Mouse (Mus musculus) gastrocnemius, adult 8-10 months (tissue): ENCODE data around the gene Fam19a4. TPM values are rescaled to one million over a fixed set of nuclear protein-coding genes. Genes with fewer than 3 reads are reported as not detected.
"Not testable (repeated sequence)": the region's sequence is repeated elsewhere in the genome, so short reads cannot be mapped to it uniquely, and the experiment has no call there.

ENCODE experiments used
- DNase-seq, 2 experiments: peaks; one replicate each; pipeline ENCODE4 v3.0.0; 2022; ENCODE audit warnings: low spot score in 2 of 2
- total RNA-seq, 4 experiments: library from RNA; stranded (reverse); gene quantifications; 2 replicates each; pipeline ENCODE4 v1.2.4; 2022

The Fam19a4 gene
- total RNA-seq, 4 experiments from 2014 or later: 0.13 to 0.46 (median 0.27) TPM

- no peak for DNase-seq
Observed at GRCm38 (mm10) chr6:96944796-96945195, 115.4 kb downstream of the Fam19a4 start.

- DNase-seq: no peak
Observed at GRCm38 (mm10) chr6:96935776-96936175, 124.4 kb downstream of the Fam19a4 start.

- DNase-seq: no peak
Observed at GRCm38 (mm10) chr6:96909061-96909480, 151.1 kb downstream of the Fam19a4 start.

GRCm38 (mm10) chr6:96877105-96877504 lies 183.1 kb downstream of the Fam19a4 start:
- not testable (repeated sequence) for DNase-seq

GRCm38 (mm10) chr6:96876651-96877050 lies 183.6 kb downstream of the Fam19a4 start:
- not testable (repeated sequence) for DNase-seq

- DNase-seq: no peak
Observed at GRCm38 (mm10) chr6:96853065-96853464, 207.1 kb downstream of the Fam19a4 start.

GRCm38 (mm10) chr6:96843944-96844343 lies 216.3 kb downstream of the Fam19a4 start:
- DNase-seq: no peak

GRCm38 (mm10) chr6:96840634-96841033 lies 219.6 kb downstream of the Fam19a4 start:
- no peak for DNase-seq

- no peak for DNase-seq
Observed at GRCm38 (mm10) chr6:96826626-96827025, 233.6 kb downstream of the Fam19a4 start.

GRCm38 (mm10) chr6:96802981-96803380 lies 257.2 kb downstream of the Fam19a4 start:
- DNase-seq: no peak

- no peak for DNase-seq
Observed at GRCm38 (mm10) chr6:96798746-96799145, 261.5 kb downstream of the Fam19a4 start.

GRCm38 (mm10) chr6:96797451-96797850 lies 262.8 kb downstream of the Fam19a4 start:
- no peak for DNase-seq

Other genes starting within 250 kb of the Fam19a4 start
- 1 to 10 TPM; 3.4 to 4.4 (median 3.8) TPM for gene Eogt, start 88.8 kb upstream of the Fam19a4 start, total RNA-seq
- gene Tmf1, start 118.7 kb upstream of the Fam19a4 start, total RNA-seq: 10 to 100 TPM; 51.1 to 58.5 (median 55.7) TPM
- 10 to 100 TPM; 33.7 to 36.2 (median 33.7) TPM for gene Uba3, start 145.2 kb upstream of the Fam19a4 start, total RNA-seq
- gene Arl6ip5, start 150.3 kb upstream of the Fam19a4 start, total RNA-seq: 100 to 1,000 TPM; 135 to 157 (median 140) TPM
- 10 to 100 TPM; 77.8 to 95.8 (median 86.4) TPM for gene Lmod3, start 192.3 kb upstream of the Fam19a4 start, total RNA-seq